Mouse (Mus musculus): ENCODE results near the gene H2-K1. TPM values are rescaled to one million over a fixed set of nuclear protein-coding genes. Genes with fewer than 3 reads are reported as not detected.
A peak's percentile ranks its signal among the peaks of the same experiment; 100 is the strongest.

The H2-K1 gene
- polyA plus RNA-seq, 1 experiment from 2014 or later: 10.9 TPM

- Histone ChIP-seq H3K36me3 (ENCODE audit: control insufficient read depth, insufficient read depth, low read length) (no peaks in the 10 kb centered on the region), H3K27me3 (ENCODE audit: control insufficient read depth, insufficient read depth, low read length) (peaks cover 9% of the 10 kb centered on the region), H3K27ac (ENCODE audit: low read depth, low read length) (0 out of 2 replicates have a peak overlapping the region, but pooled peaks have one; percentile 34), H3K9me3 (ENCODE audit: control insufficient read depth, low read length) (no peaks in the 10 kb centered on the region), H3K4me1 (ENCODE audit: control insufficient read depth, insufficient read depth, low read length) (0 out of 2 replicates have a peak, but pooled peaks cover 4% of the 10 kb centered on the region), H3K4me3 (ENCODE audit: low read depth, low read length) (no peak overlapping the region), H3K9ac (replicated peaks; ENCODE audit: low read depth, low read length) (peak overlapping the region; percentile 37; the same call in 1 of the 2 replicates), H3K4me2 (ENCODE audit: low read depth, low read length) (no peak overlapping the region)
- 77% methylated on average over 19 of the region's 19 CpGs for WGBS
- ATAC-seq (ENCODE audit: low read depth): peak; percentile 4; the same call in 1 of the 2 replicates
Measured at GRCm38 (mm10) chr17:33980181-33981035, 19.7 kb downstream of the H2-K1 start.

- 77% methylated on average over 6 of the region's 6 CpGs for WGBS
- no peak overlapping the region for H3K9ac ChIP-seq (replicated peaks; ENCODE audit: low read depth, low read length)
- ATAC-seq (ENCODE audit: low read depth): no peak
- no peaks in the 10 kb centered on the region for H3K9me3 ChIP-seq (ENCODE audit: control insufficient read depth, low read length)
- H3K36me3 ChIP-seq (ENCODE audit: control insufficient read depth, insufficient read depth, low read length): no peaks in the 10 kb centered on the region
- no peak overlapping the region for H3K27ac ChIP-seq (ENCODE audit: low read depth, low read length)
- H3K4me1 ChIP-seq (ENCODE audit: control insufficient read depth, insufficient read depth, low read length): 0 out of 2 replicates have a peak, but pooled peaks cover 4% of the 10 kb centered on the region
- no peak overlapping the region for H3K4me2 ChIP-seq (ENCODE audit: low read depth, low read length)
- H3K4me3 ChIP-seq (ENCODE audit: low read depth, low read length): no peak overlapping the region
- peaks cover 9% of the 10 kb centered on the region for H3K27me3 ChIP-seq (ENCODE audit: control insufficient read depth, insufficient read depth, low read length)
Measured at GRCm38 (mm10) chr17:33979512-33980050, 20.6 kb downstream of the H2-K1 start.

GRCm38 (mm10) chr17:33978631-33979031 lies 21.5 kb downstream of the H2-K1 start:
- Histone ChIP-seq H3K27me3 (ENCODE audit: control insufficient read depth, insufficient read depth, low read length) (peaks cover 9% of the 10 kb centered on the region), H3K4me3 (ENCODE audit: low read depth, low read length) (peak overlapping the region; percentile 25), H3K27ac (ENCODE audit: low read depth, low read length) (no peak overlapping the region), H3K9me3 (ENCODE audit: control insufficient read depth, low read length) (no peaks in the 10 kb centered on the region), H3K36me3 (ENCODE audit: control insufficient read depth, insufficient read depth, low read length) (no peaks in the 10 kb centered on the region), H3K4me1 (ENCODE audit: control insufficient read depth, insufficient read depth, low read length) (0 out of 2 replicates have a peak, but pooled peaks cover 4% of the 10 kb centered on the region), H3K4me2 (ENCODE audit: low read depth, low read length) (peak overlapping the region; percentile 40), H3K9ac (replicated peaks; ENCODE audit: low read depth, low read length) (no peak overlapping the region)
- ATAC-seq (ENCODE audit: low read depth): no peak
- under 1% methylated on average over 16 of the region's 17 CpGs for WGBS

DNA sequence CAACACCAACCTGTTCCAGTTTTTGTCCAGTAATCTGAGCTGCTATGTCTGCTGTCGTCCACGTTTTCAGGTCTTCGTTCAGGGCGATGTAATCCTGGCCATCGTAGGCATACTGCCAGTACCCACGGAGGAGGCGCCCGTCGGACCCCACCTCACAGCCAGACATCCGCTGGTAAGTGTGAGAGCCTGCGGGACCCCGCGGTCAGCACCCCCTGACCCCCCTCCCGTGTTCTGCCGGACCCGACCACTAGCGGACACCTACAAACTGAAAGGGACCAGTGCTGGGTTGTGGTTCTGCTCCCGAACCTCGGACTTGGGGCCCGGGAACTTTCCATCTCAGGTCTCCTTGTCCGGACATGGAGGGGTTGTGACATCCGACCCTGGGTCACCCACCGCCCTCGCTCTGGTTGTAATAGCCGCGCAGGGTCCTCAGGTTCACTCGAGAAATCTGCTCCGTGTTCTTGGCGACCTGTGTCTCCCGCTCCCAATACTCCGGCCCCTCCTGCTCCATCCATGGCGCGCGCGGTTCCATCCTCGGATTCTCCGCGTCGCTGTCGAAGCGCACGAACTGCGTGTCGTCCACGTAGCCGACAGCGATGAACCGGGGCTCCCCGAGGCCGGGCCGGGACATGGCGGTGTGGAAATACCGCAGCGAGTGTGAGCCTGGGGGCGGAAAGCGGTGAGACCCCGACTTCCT lies 22.1 kb downstream of the H2-K1 start:
- peak overlapping the region; percentile 25 for H3K4me3 ChIP-seq (ENCODE audit: low read depth, low read length)
- 0 out of 2 replicates have a peak, but pooled peaks cover 4% of the 10 kb centered on the region for H3K4me1 ChIP-seq (ENCODE audit: control insufficient read depth, insufficient read depth, low read length)
- H3K9ac ChIP-seq (replicated peaks; ENCODE audit: low read depth, low read length): no peak overlapping the region
- peaks cover 9% of the 10 kb centered on the region for H3K27me3 ChIP-seq (ENCODE audit: control insufficient read depth, insufficient read depth, low read length)
- 2% methylated on average over 57 of the region's 57 CpGs for WGBS
- H3K27ac ChIP-seq (ENCODE audit: low read depth, low read length): no peak overlapping the region
- ATAC-seq (ENCODE audit: low read depth): no peak
- H3K9me3 ChIP-seq (ENCODE audit: control insufficient read depth, low read length): no peaks in the 10 kb centered on the region
- peak overlapping the region; percentile 40 for H3K4me2 ChIP-seq (ENCODE audit: low read depth, low read length)
- H3K36me3 ChIP-seq (ENCODE audit: control insufficient read depth, insufficient read depth, low read length): no peaks in the 10 kb centered on the region

- Histone ChIP-seq H3K27ac (ENCODE audit: low read depth, low read length) (no peak overlapping the region), H3K9me3 (ENCODE audit: control insufficient read depth, low read length) (no peaks in the 10 kb centered on the region), H3K4me1 (ENCODE audit: control insufficient read depth, insufficient read depth, low read length) (no peaks in the 10 kb centered on the region; the same call in 1 of the 2 replicates), H3K36me3 (ENCODE audit: control insufficient read depth, insufficient read depth, low read length) (no peaks in the 10 kb centered on the region), H3K27me3 (ENCODE audit: control insufficient read depth, insufficient read depth, low read length) (peaks cover 4% of the 10 kb centered on the region), H3K4me2 (ENCODE audit: low read depth, low read length) (no peak overlapping the region), H3K4me3 (ENCODE audit: low read depth, low read length) (no peak overlapping the region), H3K9ac (replicated peaks; ENCODE audit: low read depth, low read length) (no peak overlapping the region)
- ATAC-seq (ENCODE audit: low read depth): no peak
- WGBS: 66% methylated on average over 3 of the region's 3 CpGs
Measured at GRCm38 (mm10) chr17:33973572-33973971, 26.6 kb downstream of the H2-K1 start.

- H3K9ac ChIP-seq (replicated peaks; ENCODE audit: low read depth, low read length): no peak overlapping the region
- H3K36me3 ChIP-seq (ENCODE audit: control insufficient read depth, insufficient read depth, low read length): no peaks in the 10 kb centered on the region
- no peaks in the 10 kb centered on the region; the same call in 1 of the 2 replicates for H3K27me3 ChIP-seq (ENCODE audit: control insufficient read depth, insufficient read depth, low read length)
- H3K4me1 ChIP-seq (ENCODE audit: control insufficient read depth, insufficient read depth, low read length): no peaks in the 10 kb centered on the region; the same call in 1 of the 2 replicates
- H3K9me3 ChIP-seq (ENCODE audit: control insufficient read depth, low read length): no peaks in the 10 kb centered on the region
- H3K4me2 ChIP-seq (ENCODE audit: low read depth, low read length): no peak overlapping the region
- 14% methylated on average over 1 of the region's 1 CpGs for WGBS
- no peak overlapping the region for H3K4me3 ChIP-seq (ENCODE audit: low read depth, low read length)
- no peak overlapping the region for H3K27ac ChIP-seq (ENCODE audit: low read depth, low read length)
- ATAC-seq (ENCODE audit: low read depth): no peak
Measured at GRCm38 (mm10) chr17:33972691-33973090, 27.5 kb downstream of the H2-K1 start.

GRCm38 (mm10) chr17:33969394-33969793 lies 30.8 kb downstream of the H2-K1 start:
- WGBS: 76% methylated on average over 4 of the region's 4 CpGs
- ATAC-seq (ENCODE audit: low read depth): no peak
- Histone ChIP-seq H3K4me1 (ENCODE audit: control insufficient read depth, insufficient read depth, low read length) (no peaks in the 10 kb centered on the region; the same call in 1 of the 2 replicates), H3K27ac (ENCODE audit: low read depth, low read length) (no peak overlapping the region), H3K9ac (replicated peaks; ENCODE audit: low read depth, low read length) (no peak overlapping the region), H3K36me3 (ENCODE audit: control insufficient read depth, insufficient read depth, low read length) (peaks cover 17% of the 10 kb centered on the region), H3K27me3 (ENCODE audit: control insufficient read depth, insufficient read depth, low read length) (no peaks in the 10 kb centered on the region), H3K9me3 (ENCODE audit: control insufficient read depth, low read length) (no peaks in the 10 kb centered on the region), H3K4me2 (ENCODE audit: low read depth, low read length) (no peak overlapping the region), H3K4me3 (ENCODE audit: low read depth, low read length) (no peak overlapping the region)

DNA sequence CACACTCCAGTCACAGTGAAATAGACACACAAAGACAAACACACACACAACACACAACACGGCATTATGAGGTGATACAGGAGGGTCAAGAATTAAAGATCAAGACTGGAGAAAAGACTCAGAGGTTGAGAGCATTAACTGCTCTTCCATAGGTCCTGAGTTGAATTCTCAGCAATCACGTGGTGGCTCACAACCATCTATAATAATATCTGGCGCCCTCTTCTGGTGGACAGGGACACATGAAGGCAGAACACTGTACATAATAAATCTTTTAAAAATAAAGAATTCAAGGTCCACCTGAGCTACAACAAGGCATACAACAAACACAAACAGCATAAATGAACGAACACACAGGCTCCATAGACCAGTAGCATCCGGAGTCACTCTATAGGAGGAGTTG lies 31.2 kb downstream of the H2-K1 start:
- peaks cover 17% of the 10 kb centered on the region for H3K36me3 ChIP-seq (ENCODE audit: control insufficient read depth, insufficient read depth, low read length)
- H3K27ac ChIP-seq (ENCODE audit: low read depth, low read length): no peak overlapping the region
- no peak overlapping the region for H3K9ac ChIP-seq (replicated peaks; ENCODE audit: low read depth, low read length)
- 34% methylated on average over 5 of the region's 5 CpGs for WGBS
- no peaks in the 10 kb centered on the region; the same call in 1 of the 2 replicates for H3K4me1 ChIP-seq (ENCODE audit: control insufficient read depth, insufficient read depth, low read length)
- H3K27me3 ChIP-seq (ENCODE audit: control insufficient read depth, insufficient read depth, low read length): no peaks in the 10 kb centered on the region
- H3K9me3 ChIP-seq (ENCODE audit: control insufficient read depth, low read length): no peaks in the 10 kb centered on the region
- no peak overlapping the region for H3K4me2 ChIP-seq (ENCODE audit: low read depth, low read length)
- ATAC-seq (ENCODE audit: low read depth): peak; percentile 69; the same call in 1 of the 2 replicates
- H3K4me3 ChIP-seq (ENCODE audit: low read depth, low read length): no peak overlapping the region

Data from neural tube, embryonic 14.5 days (tissue).